Mouse (Mus musculus): Measurements from ENCODE around the gene Zfhx3. TPM values are rescaled to one million over a fixed set of nuclear protein-coding genes. Genes with fewer than 3 reads are reported as not detected.

Gene Zfhx3
- total and polyA plus RNA-seq, 3 experiments: 0.23 to 2.5 TPM; not detected in 1

GRCm38 (mm10) chr8:108781192-108781591 lies 838.7 kb downstream of the Zfhx3 start:
- Histone ChIP-seq H3K9ac (ENCODE audit: control insufficient read depth, low read depth, low read length, poor library complexity, severe bottlenecking) (no peak overlapping the region), H3K9me3 (replicated peaks; ENCODE audit: insufficient read depth, low read length) (no peaks in the 10 kb centered on the region), H3K36me3 (ENCODE audit: control insufficient read depth in 1 of 2, insufficient read depth in 2 of 2, low read length in 2 of 2) (no peaks in the 10 kb centered on the region), H3K4me1 (ENCODE audit: control insufficient read depth in 1 of 2, insufficient read depth in 2 of 2, low read length in 2 of 2) (no peaks in the 10 kb centered on the region), H3K27ac (ENCODE audit: control insufficient read depth, low read depth, low read length) (no peak overlapping the region), H3K79me2 (ENCODE audit: control insufficient read depth, insufficient read depth, low read length, poor library complexity) (no peaks in the 10 kb centered on the region), H3K4me3 (ENCODE audit: control insufficient read depth in 1 of 2, insufficient read depth in 1 of 2, low read depth in 2 of 2, low read length in 2 of 2) (no peak overlapping the region), H3K27me3 (ENCODE audit: control insufficient read depth in 1 of 2, insufficient read depth in 2 of 2, low read length in 2 of 2) (no peaks in the 10 kb centered on the region)
- peak; percentile 13 for DNase-seq (ENCODE audit: low read depth, low spot score)
- no peak for TF ChIP-seq ZC3H11A (IDR thresholded peaks at IDR 0.05; ENCODE audit: low read depth, low read length)
- TF ChIP-seq POLR2AphosphoS2 (IDR thresholded peaks at IDR 0.05; ENCODE audit: low read length): no peak
- no peak for TF ChIP-seq ZNF384 (IDR thresholded peaks at IDR 0.05; ENCODE audit: low read depth, low read length)
- no peak for TF ChIP-seq EP300 (IDR thresholded peaks at IDR 0.05; ENCODE audit: low read depth in 1 of 2, low read length in 2 of 2)
- no peak for TF ChIP-seq E2F4 (IDR thresholded peaks at IDR 0.05; ENCODE audit: borderline replicate concordance, low read depth, low read length)
- TF ChIP-seq ETS1 (IDR thresholded peaks at IDR 0.05; ENCODE audit: low read depth, low read length): no peak
- no peak for TF ChIP-seq ZKSCAN1 (IDR thresholded peaks at IDR 0.05; ENCODE audit: low read depth, low read length)
- TF ChIP-seq MAX (IDR thresholded peaks at IDR 0.05; ENCODE audit: low read length): no peak
- TF ChIP-seq MXI1 (IDR thresholded peaks at IDR 0.05; ENCODE audit: low read depth, low read length): no peak
- no peak for TF ChIP-seq USF2 (IDR thresholded peaks at IDR 0.05; ENCODE audit: borderline replicate concordance in 1 of 2, insufficient read depth in 1 of 2, low read depth in 1 of 2, low read length in 2 of 2)
- TF ChIP-seq HCFC1 (IDR thresholded peaks at IDR 0.05; ENCODE audit: low read depth, low read length): no peak
- no peak for TF ChIP-seq CHD1 (IDR thresholded peaks at IDR 0.05; ENCODE audit: low read depth, low read length)
- TF ChIP-seq POLR2A (IDR thresholded peaks at IDR 0.05; ENCODE audit: control insufficient read depth in 1 of 2, insufficient read depth in 1 of 2, low read depth in 1 of 2, low read length in 2 of 2, poor library complexity in 1 of 2): no peak
- TF ChIP-seq TCF12 (IDR thresholded peaks at IDR 0.05; ENCODE audit: low read depth, low read length): no peak
- no peak for TF ChIP-seq ELF1 (IDR thresholded peaks at IDR 0.05; ENCODE audit: low read depth, low read length)
- no peak for TF ChIP-seq NELFE (IDR thresholded peaks at IDR 0.05; ENCODE audit: low read depth, low read length)
- TF ChIP-seq MAFK (IDR thresholded peaks at IDR 0.05; ENCODE audit: borderline replicate concordance, low read depth, low read length): no peak
- TF ChIP-seq MYC (IDR thresholded peaks at IDR 0.05; ENCODE audit: low read depth, low read length): no peak
- no peak for TF ChIP-seq CHD2 (IDR thresholded peaks at IDR 0.05; ENCODE audit: low read length)
- TF ChIP-seq BHLHE40 (IDR thresholded peaks at IDR 0.05; ENCODE audit: borderline replicate concordance, low read depth, low read length): no peak

GRCm38 (mm10) chr8:108783155-108783554 lies 840.7 kb downstream of the Zfhx3 start:
- Histone ChIP-seq H3K79me2 (ENCODE audit: control insufficient read depth, insufficient read depth, low read length, poor library complexity) (no peaks in the 10 kb centered on the region), H3K36me3 (ENCODE audit: control insufficient read depth in 1 of 2, insufficient read depth in 2 of 2, low read length in 2 of 2) (no peaks in the 10 kb centered on the region), H3K9ac (ENCODE audit: control insufficient read depth, low read depth, low read length, poor library complexity, severe bottlenecking) (no peak overlapping the region), H3K4me3 (ENCODE audit: control insufficient read depth in 1 of 2, insufficient read depth in 1 of 2, low read depth in 2 of 2, low read length in 2 of 2) (no peak overlapping the region), H3K9me3 (replicated peaks; ENCODE audit: insufficient read depth, low read length) (no peaks in the 10 kb centered on the region), H3K27ac (ENCODE audit: control insufficient read depth, low read depth, low read length) (no peak overlapping the region), H3K27me3 (ENCODE audit: control insufficient read depth in 1 of 2, insufficient read depth in 2 of 2, low read length in 2 of 2) (no peaks in the 10 kb centered on the region), H3K4me1 (ENCODE audit: control insufficient read depth in 1 of 2, insufficient read depth in 2 of 2, low read length in 2 of 2) (no peaks in the 10 kb centered on the region)
- DNase-seq (ENCODE audit: low read depth, low spot score): no peak
- TF ChIP-seq MAFK (IDR thresholded peaks at IDR 0.05; ENCODE audit: borderline replicate concordance, low read depth, low read length) (no peak), BHLHE40 (IDR thresholded peaks at IDR 0.05; ENCODE audit: borderline replicate concordance, low read depth, low read length) (no peak), ZMIZ1 (IDR thresholded peaks at IDR 0.05; ENCODE audit: low read depth, low read length) (no peak), EP300 (IDR thresholded peaks at IDR 0.05; ENCODE audit: low read depth in 1 of 2, low read length in 2 of 2) (no peak), CTCF (IDR thresholded peaks at IDR 0.05 in 2 of 3, conservative IDR thresholded peaks at IDR 0.05 in 1 of 3; ENCODE audit: control insufficient read depth in 1 of 3, insufficient read depth in 1 of 3, low read depth in 2 of 3, low read length in 3 of 3, poor library complexity in 1 of 3, severe bottlenecking in 1 of 3) (no peak), MYC (IDR thresholded peaks at IDR 0.05; ENCODE audit: low read depth, low read length) (no peak), NRF1 (IDR thresholded peaks at IDR 0.05; ENCODE audit: insufficient read depth, low read depth, low read length, poor library complexity, severe bottlenecking) (no peak), E2F4 (IDR thresholded peaks at IDR 0.05; ENCODE audit: borderline replicate concordance, low read depth, low read length) (no peak), MAX (IDR thresholded peaks at IDR 0.05; ENCODE audit: low read length) (no peak), USF2 (IDR thresholded peaks at IDR 0.05; ENCODE audit: borderline replicate concordance in 1 of 2, insufficient read depth in 1 of 2, low read depth in 1 of 2, low read length in 2 of 2) (no peak), RCOR1 (IDR thresholded peaks at IDR 0.05; ENCODE audit: low read depth, low read length) (no peak), ZKSCAN1 (IDR thresholded peaks at IDR 0.05; ENCODE audit: low read depth, low read length) (no peak), ZNF384 (IDR thresholded peaks at IDR 0.05; ENCODE audit: low read depth, low read length) (no peak), TAL1 (IDR thresholded peaks at IDR 0.05; ENCODE audit: low read length) (no peak)

Data from MEL (cell line).